Mouse (Mus musculus): Measurements from ENCODE around the gene Slc30a2.
"Not testable (repeated sequence)": the region's sequence is repeated elsewhere in the genome, so short reads cannot be mapped to it uniquely, and the experiment has no call there.

Slc30a2 gene

GRCm38 (mm10) chr4:134321524-134321923 is 21.5 kb upstream of the Slc30a2 start:
- DNase-seq (ENCODE audit: low spot score): no peak

- DNase-seq (ENCODE audit: low spot score): no peak
These were observed 18.3 kb upstream of the Slc30a2 start for GRCm38 (mm10) chr4:134324655-134325054.

DNA sequence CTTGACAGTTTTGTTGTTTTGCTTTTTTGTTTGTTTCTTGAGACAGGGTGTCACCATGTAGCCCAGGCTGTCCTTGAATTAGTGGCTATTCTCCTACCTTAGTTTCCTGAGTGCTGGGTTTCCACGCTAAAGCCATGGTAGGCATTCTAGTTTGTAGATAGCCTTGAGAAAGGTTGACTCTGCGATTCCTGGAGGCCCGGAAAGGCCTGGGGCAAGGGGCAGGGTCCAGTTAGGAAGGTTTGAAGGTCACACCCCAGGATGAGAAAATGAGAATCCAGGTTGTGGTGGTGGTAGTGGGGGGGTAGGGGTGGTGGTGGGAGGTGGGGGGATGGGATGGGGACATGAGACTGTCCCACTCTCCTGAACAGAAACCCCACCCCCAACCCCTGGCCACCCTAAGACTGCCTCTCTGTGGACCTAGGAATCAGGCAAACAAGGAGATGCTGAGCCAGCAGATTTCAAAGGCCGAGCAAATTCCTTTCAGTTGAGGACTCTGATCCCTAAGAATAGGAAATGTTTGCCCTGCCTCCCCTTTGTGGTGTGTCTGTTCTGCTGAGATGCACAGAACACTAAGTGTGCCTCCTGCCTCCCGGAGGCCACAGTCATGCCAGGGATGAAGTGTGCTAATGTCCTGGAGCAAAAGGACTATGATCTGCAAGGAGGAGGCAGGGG is 16.0 kb upstream of the Slc30a2 start:
- no peak for DNase-seq (ENCODE audit: low spot score)

GRCm38 (mm10) chr4:134328151-134328550 is 14.8 kb upstream of the Slc30a2 start:
- no peak for DNase-seq (ENCODE audit: low spot score)

DNA sequence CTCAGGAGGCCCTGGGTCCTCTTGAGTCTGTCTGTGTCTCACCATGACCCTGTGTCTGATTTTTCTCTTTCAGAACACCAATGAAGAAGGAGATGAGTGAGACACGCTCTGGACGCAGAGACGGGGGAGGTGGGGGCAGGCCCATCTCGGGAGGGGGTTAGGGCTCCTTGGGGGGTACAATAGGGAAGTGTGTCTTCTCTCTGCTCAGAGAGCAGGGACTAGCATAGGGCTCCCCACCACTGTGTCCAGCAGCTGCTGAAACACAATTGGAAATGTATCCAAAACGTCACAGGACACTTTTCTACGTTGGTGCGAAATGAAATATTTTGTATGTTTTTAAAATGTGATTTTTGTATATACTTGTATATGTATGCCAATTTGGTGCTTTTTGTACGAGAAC is 14.1 kb upstream of the Slc30a2 start:
- DNase-seq (ENCODE audit: low spot score): no peak

DNA sequence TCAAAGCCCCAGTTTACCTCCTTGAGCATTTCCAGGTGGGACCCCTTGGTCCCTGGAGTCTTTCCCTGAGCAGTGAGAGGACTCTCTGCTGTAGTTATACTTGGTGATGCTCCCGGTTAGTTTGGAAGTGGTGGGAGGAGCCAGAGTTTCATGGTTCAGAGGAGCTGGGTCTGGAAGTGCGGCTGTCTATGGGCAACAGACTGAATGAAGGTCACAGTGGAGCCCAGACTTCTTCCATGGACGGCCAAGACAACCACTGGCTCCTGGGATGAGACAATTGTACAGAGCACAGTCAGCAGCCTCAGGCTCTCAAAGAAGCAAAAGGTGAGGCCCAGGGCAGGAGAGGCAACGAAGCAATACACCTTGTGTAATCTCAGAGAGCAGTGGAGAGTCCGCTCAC is 12.7 kb upstream of the Slc30a2 start:
- DNase-seq (ENCODE audit: low spot score): no peak

DNA sequence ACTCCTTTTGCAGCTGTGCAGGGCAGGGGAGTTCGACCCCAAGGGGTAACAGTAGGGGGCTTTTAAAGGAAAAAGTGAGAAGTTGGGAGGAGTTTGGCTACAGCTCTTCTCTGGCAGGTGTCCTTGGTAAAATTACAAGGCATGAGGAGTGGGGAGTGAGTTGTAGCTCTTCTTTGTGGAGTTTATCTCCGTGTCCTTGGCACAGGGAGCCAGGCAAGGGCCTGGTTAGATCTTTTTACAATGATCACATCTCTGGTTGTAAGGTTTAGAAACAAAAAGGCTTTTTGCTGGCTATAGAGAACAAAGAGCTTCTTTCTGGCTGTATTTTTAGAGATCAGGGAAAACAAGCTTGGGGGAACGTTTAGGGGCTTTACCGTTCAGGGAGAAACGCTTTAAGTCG is 1.8 kb upstream of the Slc30a2 start:
- not testable (repeated sequence) for DNase-seq (ENCODE audit: low spot score)

DNA sequence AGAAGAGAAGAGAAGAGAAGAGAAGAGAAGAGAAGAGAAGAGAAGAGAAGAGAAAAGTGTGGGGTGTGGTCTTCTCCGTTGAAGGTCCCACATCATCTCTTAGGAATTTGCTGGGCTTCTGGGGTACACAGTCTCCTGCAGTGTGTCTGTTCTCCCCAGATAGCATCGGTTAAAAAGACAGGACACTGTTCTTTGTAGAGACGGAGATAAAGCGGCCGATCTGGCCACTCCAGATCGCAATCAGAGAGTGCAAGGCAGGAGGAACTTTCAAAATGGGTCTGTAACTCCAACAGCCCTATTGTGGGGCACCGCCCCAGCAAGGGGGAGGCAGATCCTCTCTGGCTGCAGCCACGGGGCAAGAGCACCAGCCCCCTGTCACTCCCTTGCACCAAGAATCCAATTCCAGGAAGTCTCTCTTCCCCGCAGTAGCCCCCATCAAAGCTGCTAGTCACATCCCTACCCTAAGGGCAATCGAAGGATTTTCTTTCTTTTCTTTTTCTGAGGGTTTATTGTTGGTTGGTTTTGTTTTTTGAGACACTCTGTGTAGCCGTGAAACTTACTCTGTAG is 685 bp upstream of the Slc30a2 start:
- no peak for DNase-seq (ENCODE audit: low spot score)

GRCm38 (mm10) chr4:134344620-134345019 is 1.6 kb downstream of the Slc30a2 start:
- DNase-seq (ENCODE audit: low spot score): no peak

- DNase-seq (ENCODE audit: low spot score): no peak
These were observed 2.8 kb downstream of the Slc30a2 start for GRCm38 (mm10) chr4:134345802-134346201.

DNA sequence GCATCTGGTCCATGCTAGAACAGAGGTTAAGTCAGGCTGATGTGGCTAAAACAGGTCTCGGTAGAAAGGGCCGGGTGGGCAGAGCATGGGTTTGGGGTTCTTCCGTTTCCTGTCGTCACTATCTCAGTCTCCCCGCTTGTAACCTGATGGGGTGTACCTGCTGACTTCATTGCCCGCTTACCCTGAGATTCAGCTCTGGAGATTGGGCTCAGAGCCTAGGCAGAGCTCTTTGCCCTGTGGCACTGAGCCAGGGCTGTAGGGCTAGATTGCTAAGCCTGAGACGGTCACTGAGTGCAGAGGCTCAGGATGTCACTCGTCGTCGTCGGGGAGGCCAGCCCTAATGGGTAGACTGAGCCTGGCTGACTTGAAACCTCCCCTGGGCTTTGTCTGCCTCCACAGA is 5.1 kb downstream of the Slc30a2 start:
- DNase-seq (ENCODE audit: low spot score): no peak

GRCm38 (mm10) chr4:134348545-134348944 is 5.6 kb downstream of the Slc30a2 start:
- DNase-seq (ENCODE audit: low spot score): no peak

- no peak for DNase-seq (ENCODE audit: low spot score)
These were observed 6.8 kb downstream of the Slc30a2 start for GRCm38 (mm10) chr4:134349829-134350228.

GRCm38 (mm10) chr4:134350641-134351040 is 7.7 kb downstream of the Slc30a2 start:
- DNase-seq (ENCODE audit: low spot score): no peak

- no peak for DNase-seq (ENCODE audit: low spot score)
These were observed 8.6 kb downstream of the Slc30a2 start for GRCm38 (mm10) chr4:134351329-134352260.

DNA sequence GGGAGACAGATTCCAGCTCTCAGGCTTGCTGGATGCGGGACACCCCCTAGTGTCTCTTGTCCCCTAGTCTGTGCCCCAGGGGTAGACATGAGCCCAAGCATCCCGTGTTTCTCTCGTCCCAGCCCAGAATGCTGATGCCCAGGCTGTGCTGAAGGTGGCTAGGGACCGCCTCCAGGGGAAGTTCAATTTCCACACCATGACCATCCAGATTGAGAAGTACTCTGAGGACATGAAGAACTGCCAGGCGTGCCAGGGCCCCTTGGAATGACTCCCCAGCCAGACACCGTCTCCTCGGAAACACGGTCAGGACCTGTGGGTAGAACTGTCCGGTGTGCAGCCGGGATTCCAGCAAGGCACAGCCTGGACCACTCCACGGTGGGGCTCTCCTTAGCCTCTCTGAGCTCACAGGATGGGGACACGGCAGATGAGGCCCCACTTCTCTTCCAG is 9.3 kb downstream of the Slc30a2 start:
- no peak for DNase-seq (ENCODE audit: low spot score)

GRCm38 (mm10) chr4:134352929-134353328 is 9.9 kb downstream of the Slc30a2 start:
- DNase-seq (ENCODE audit: low spot score): no peak

- DNase-seq (ENCODE audit: low spot score): no peak
These were observed 10.8 kb downstream of the Slc30a2 start for GRCm38 (mm10) chr4:134353527-134354409.

DNA sequence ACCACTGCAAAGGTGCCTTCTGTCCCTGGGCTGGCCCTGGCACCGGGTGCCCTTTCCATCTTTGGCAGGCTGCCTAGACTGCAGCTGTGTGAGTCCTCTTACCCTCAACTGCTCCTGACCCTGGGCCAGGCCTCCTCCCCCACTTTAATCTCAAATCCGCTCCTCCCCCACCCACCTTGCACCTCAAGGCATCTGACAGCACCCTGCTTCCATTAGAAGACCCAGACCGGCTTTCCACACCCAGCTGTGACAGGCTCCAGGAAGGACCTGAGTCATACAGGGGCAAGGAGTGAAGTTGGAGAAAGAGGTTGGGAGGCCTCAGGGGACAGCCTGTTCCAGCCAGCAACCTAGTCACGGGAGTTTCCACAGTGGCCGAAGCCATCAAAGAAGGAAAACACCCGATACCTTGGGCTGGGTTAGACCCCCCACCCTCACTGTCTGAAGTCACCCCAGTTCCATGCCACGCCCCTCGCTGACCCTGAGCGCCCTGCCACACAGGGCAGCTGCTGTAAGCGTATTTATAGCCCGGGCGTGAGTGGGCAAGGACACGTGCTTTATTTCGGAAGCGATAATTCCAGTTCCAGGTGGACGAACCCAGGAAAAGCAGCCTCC is 13.0 kb downstream of the Slc30a2 start:
- peak; percentile 68 for DNase-seq (ENCODE audit: low spot score)

DNA sequence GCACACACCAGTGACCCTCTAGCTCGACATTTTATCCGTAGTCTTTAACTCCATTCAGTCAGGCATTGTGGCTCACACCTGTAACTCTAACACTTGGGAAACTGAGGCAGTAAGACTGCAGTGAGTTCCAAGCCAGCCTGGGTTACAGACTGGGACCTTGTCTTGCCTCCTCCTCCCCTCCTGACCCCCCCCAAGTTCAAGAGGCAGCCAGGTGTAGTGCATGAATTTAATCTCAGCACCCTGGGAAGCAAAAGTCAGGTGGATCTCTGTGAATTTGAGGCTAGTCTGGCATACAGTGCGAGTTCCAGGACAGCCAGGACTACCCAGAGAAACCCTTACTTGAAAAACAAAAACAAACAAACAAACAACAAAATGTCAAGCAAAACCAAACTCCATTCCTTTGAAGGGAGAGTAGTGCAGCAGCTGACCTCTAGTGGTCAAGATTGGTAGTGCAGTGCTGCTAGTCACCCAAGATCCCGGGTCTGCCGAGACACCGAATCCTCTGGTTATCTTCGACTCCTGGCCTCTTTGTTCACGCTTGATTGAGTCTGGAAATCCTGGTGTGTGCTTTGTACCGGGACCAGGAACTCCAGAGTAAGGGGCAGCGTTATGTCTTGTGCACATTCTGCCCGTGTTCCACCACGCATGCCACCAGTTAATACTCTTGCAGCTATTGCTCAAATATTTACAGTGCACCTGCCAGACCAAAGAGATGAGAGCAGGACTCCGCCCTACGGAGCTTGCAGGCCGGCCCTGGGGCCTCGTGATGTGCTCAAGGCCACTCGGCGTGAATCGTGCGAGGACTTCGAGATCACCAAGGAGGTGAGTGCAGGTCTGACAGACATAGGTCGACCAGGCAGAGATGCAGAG is 13.8 kb downstream of the Slc30a2 start:
- peak; percentile 76 for DNase-seq (ENCODE audit: low spot score)

DNA sequence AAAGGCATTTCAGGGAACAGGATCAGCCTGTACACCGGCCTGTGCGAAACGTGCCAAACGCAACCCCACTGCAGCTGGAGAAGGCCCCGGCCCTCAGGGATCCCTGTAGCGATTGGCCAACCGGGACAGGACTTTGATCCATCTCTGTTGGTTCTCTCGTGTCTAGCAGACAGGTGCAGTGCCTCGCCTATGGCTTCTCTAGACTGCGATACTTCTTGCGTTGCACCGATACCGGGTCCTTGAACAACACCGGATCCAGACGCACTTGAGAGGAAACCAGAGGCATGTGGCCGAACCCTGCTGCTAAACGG is 14.4 kb downstream of the Slc30a2 start:
- no peak for DNase-seq (ENCODE audit: low spot score)
